Mouse (Mus musculus): ENCODE data around the gene Vamp2. TPM values are rescaled to one million over a fixed set of nuclear protein-coding genes. Genes with fewer than 3 reads are reported as not detected.

Gene Vamp2
- polyA plus RNA-seq, 1 experiment from 2014 or later: 95.9 TPM

DNA sequence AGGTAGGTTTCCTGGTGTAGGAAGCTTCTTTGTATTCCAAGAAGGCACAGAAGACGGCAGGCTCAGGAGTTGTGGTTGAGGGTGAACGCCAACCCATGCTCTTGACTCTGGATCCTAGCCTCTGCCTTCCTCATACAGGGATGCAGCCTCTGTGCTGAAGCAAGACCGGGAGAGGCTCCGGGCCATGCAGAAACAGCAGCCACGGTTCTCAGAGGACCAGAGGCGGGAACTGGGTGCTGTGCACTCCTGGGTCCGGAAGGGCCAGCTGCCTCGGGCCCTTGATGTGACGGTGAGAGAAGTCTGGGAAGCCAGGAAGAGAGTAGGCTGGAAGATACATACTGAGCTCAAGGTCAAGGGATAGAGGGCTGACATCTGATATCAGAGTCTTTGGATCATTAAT lies 19.9 kb downstream of the Vamp2 start:
- H3K36me3 ChIP-seq (ENCODE audit: control insufficient read depth, insufficient read depth, low read length): peaks cover 5% of the 10 kb centered on the region; the same call in 1 of the 2 replicates
- no peaks in the 10 kb centered on the region for H3K9me3 ChIP-seq (ENCODE audit: control insufficient read depth, low read length)
- ATAC-seq (replicated peaks; ENCODE audit: low FRiP score) (no peak), DNase-seq (ENCODE audit: low spot score) (no peak)
- no peaks in the 10 kb centered on the region for H3K4me1 ChIP-seq (replicated peaks; ENCODE audit: control insufficient read depth, insufficient read depth, low read length)
- H3K27ac ChIP-seq (ENCODE audit: low read depth, low read length): no peak overlapping the region
- no peak overlapping the region for H3K4me2 ChIP-seq (ENCODE audit: low read depth, low read length, severe bottlenecking)
- 94% methylated on average over 9 of the region's 9 CpGs for WGBS
- no peak overlapping the region for H3K9ac ChIP-seq (ENCODE audit: low read length)
- no peaks in the 10 kb centered on the region for H3K27me3 ChIP-seq (ENCODE audit: control insufficient read depth, insufficient read depth, low read length)
- no peak overlapping the region for H3K4me3 ChIP-seq (ENCODE audit: low read depth, low read length)

DNA sequence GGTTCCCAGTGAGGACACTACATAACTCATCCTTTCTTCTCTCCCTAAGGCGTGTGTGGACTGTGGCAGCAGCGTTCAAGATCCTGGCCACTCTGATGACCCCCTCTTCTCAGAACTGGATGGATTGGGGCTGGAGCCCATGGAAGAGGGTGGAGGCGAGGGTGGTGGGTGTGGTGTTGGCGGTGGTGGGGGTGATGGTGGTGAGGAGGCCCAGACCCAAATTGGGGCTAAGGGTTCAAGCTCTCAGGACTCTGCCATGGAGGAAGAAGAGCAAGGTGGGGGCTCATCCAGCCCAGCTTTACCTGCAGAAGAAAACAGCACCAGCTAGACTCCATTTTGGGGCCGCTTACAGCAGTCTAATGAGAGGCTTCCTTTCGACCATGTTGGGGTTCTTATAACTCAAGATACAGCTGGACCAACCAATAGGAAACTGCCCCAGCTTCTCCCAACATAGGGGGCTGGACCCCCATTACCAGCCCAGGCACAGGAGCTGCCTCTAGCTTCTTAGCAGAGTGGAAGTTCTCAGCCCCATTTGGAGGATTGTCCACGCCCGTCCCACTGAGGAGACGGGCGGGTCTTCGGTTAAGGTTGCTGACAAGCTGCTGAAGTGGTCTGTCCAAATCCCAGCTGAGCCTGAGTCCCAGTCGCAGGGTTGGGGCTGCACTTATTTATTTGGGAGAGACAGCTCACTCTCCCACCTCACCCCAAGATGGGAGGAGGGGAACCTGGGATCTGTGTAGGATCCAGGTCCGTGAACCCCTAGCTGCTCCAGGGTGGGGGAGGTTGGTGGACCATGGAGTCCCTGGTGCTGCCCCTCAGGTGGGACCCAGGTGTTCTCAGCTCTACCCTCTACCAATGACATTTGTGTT lies 21.0 kb downstream of the Vamp2 start:
- DNase-seq (ENCODE audit: low spot score) (no peak), ATAC-seq (replicated peaks; ENCODE audit: low FRiP score) (no peak)
- WGBS: 79% methylated on average over 13 of the region's 13 CpGs
- Histone ChIP-seq H3K4me1 (replicated peaks; ENCODE audit: control insufficient read depth, insufficient read depth, low read length) (no peaks in the 10 kb centered on the region), H3K27me3 (ENCODE audit: control insufficient read depth, insufficient read depth, low read length) (no peaks in the 10 kb centered on the region), H3K27ac (ENCODE audit: low read depth, low read length) (no peak overlapping the region), H3K36me3 (ENCODE audit: control insufficient read depth, insufficient read depth, low read length) (peaks cover 3% of the 10 kb centered on the region; the same call in 1 of the 2 replicates), H3K9me3 (ENCODE audit: control insufficient read depth, low read length) (no peaks in the 10 kb centered on the region), H3K4me2 (ENCODE audit: low read depth, low read length, severe bottlenecking) (no peak overlapping the region), H3K4me3 (ENCODE audit: low read depth, low read length) (no peak overlapping the region), H3K9ac (ENCODE audit: low read length) (no peak overlapping the region)

DNA sequence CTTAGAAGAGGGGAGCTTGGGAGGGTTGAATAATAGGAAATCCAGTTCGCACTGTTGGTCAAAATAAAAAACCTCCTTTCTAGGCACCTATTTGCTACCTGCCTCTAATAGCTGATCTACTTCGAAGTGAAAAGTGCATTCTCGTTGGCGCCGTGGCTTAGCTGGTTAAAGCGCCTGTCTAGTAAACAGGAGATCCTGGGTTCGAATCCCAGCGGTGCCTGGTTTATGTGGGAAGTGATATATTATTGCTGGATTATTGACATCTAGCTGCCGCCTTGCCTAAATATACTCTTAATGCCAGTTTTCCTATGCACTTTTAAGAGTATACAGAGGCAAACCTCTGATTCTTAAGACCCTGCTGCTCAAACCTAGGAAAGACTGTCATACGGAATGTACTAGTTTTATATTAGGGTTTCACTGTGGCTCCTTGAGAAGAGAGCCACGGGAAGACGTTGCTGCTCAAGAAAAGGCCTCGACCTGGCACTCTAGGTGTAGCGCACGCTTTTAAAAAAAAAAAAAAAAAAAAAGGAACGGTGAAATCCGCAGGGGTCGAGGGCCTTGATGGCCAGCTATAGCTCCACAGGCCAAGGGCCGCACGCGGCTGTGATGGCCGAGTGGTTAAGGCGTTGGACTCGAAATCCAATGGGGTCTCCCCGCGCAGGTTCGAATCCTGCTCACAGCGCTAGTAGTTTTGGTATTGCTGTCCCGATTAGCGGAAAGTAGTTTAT lies 22.2 kb downstream of the Vamp2 start:
- ATAC-seq (replicated peaks; ENCODE audit: low FRiP score) (peak; percentile 71), DNase-seq (ENCODE audit: low spot score) (peak; percentile 98)
- peak overlapping the region; percentile 40 for H3K4me2 ChIP-seq (ENCODE audit: low read depth, low read length, severe bottlenecking)
- peak overlapping the region; percentile 47 for H3K9ac ChIP-seq (ENCODE audit: low read length)
- peaks cover 2% of the 10 kb centered on the region; the same call in 1 of the 2 replicates for H3K36me3 ChIP-seq (ENCODE audit: control insufficient read depth, insufficient read depth, low read length)
- H3K27me3 ChIP-seq (ENCODE audit: control insufficient read depth, insufficient read depth, low read length): no peaks in the 10 kb centered on the region; the same call in 1 of the 2 replicates
- H3K4me1 ChIP-seq (replicated peaks; ENCODE audit: control insufficient read depth, insufficient read depth, low read length): no peaks in the 10 kb centered on the region
- peak overlapping the region; percentile 46 for H3K4me3 ChIP-seq (ENCODE audit: low read depth, low read length)
- no peaks in the 10 kb centered on the region for H3K9me3 ChIP-seq (ENCODE audit: control insufficient read depth, low read length)
- under 1% methylated on average over 30 of the region's 30 CpGs for WGBS
- H3K27ac ChIP-seq (ENCODE audit: low read depth, low read length): no peak overlapping the region

DNA sequence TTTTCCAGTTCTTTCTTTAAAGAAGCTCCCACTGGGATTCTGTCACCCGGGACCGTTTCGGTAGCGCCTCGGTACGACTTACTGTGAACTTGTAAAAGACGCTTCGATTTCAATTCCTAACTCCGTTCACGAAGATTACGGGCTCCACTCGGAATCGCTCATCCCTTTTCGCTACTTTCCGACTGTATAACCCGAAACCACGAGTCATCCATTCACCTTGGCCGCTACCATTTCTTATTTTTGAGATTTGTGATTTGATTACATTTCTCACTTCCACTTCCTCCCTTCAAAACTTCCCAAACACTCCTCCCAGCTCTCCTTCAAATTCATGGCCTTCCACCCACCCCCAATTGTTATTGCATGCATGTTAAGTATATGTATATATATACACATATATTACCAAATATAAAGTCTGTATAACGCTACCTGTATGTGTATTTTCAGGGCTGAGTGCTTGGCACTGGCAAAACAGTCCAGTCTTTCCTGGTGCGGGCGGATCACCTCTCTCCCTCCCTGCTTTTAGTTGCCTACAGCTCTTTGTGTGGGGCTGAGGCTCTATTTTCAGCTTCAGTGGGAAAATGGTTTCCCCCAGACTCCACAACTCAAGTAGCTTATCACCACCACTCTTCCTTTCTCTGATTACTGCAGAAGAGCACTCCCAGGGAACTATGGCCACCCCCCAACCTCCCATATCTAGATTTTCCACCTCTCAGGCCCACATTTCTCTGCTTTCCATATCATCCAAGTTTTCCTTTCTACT lies 22.9 kb downstream of the Vamp2 start:
- Histone ChIP-seq H3K9me3 (ENCODE audit: control insufficient read depth, low read length) (no peaks in the 10 kb centered on the region), H3K36me3 (ENCODE audit: control insufficient read depth, insufficient read depth, low read length) (peaks cover 2% of the 10 kb centered on the region; the same call in 1 of the 2 replicates), H3K4me3 (ENCODE audit: low read depth, low read length) (peak overlapping the region; percentile 46), H3K4me1 (replicated peaks; ENCODE audit: control insufficient read depth, insufficient read depth, low read length) (no peaks in the 10 kb centered on the region), H3K27me3 (ENCODE audit: control insufficient read depth, insufficient read depth, low read length) (no peaks in the 10 kb centered on the region; the same call in 1 of the 2 replicates), H3K27ac (ENCODE audit: low read depth, low read length) (no peak overlapping the region), H3K9ac (ENCODE audit: low read length) (peak overlapping the region; percentile 47), H3K4me2 (ENCODE audit: low read depth, low read length, severe bottlenecking) (peak overlapping the region; percentile 40)
- WGBS: 3% methylated on average over 21 of the region's 21 CpGs
- DNase-seq (ENCODE audit: low spot score): no peak
- ATAC-seq (replicated peaks; ENCODE audit: low FRiP score): no peak

DNA sequence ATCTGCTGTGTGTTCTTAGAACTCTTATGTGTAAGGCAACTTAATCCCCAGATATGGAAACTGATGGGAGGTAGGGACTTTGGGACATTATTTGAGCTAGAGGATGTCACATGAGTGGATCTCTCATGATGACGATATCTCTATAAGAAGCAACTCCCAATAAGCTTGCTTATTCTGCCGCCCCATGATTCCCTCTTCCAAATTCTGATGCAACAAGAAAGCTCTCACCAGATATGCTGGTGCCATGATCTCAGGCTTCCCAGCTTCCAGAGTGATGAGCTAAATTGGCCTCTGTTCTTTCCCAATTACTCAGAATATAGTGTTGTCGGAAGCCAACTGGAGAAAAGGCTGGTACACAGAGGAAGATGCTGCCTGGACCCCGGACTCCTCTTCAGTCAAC lies 23.6 kb downstream of the Vamp2 start:
- Histone ChIP-seq H3K4me2 (ENCODE audit: low read depth, low read length, severe bottlenecking) (peak overlapping the region; percentile 40; the same call in 1 of the 2 replicates), H3K36me3 (ENCODE audit: control insufficient read depth, insufficient read depth, low read length) (peaks cover 2% of the 10 kb centered on the region; the same call in 1 of the 2 replicates), H3K27me3 (ENCODE audit: control insufficient read depth, insufficient read depth, low read length) (peaks cover 3% of the 10 kb centered on the region; the same call in 1 of the 2 replicates), H3K9me3 (ENCODE audit: control insufficient read depth, low read length) (no peaks in the 10 kb centered on the region), H3K4me1 (replicated peaks; ENCODE audit: control insufficient read depth, insufficient read depth, low read length) (no peaks in the 10 kb centered on the region; the same call in 1 of the 2 replicates), H3K4me3 (ENCODE audit: low read depth, low read length) (no peak overlapping the region), H3K9ac (ENCODE audit: low read length) (no peak overlapping the region), H3K27ac (ENCODE audit: low read depth, low read length) (no peak overlapping the region)
- 63% methylated on average over 4 of the region's 4 CpGs for WGBS
- ATAC-seq (replicated peaks; ENCODE audit: low FRiP score) (no peak), DNase-seq (ENCODE audit: low spot score) (no peak)

DNA sequence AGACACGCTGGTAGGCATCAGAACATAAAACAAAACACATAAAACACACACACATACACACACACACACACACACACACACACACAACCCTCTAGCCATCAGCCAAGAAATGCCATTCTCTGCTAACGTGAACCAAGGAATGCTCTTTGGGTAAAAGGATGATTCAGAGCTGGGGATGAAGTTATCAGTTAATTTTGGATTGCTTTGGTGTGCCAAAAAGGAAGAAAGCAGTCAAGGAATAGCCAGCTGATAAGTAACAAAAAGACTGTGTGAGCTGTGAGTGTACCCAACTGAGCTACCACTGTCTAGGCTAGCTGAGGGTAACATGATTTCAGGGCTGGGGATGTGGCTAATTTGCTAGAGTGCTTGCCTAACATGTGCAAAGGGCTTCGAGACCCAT lies 25.7 kb downstream of the Vamp2 start:
- H3K36me3 ChIP-seq (ENCODE audit: control insufficient read depth, insufficient read depth, low read length): no peaks in the 10 kb centered on the region
- H3K9ac ChIP-seq (ENCODE audit: low read length): no peak overlapping the region
- H3K9me3 ChIP-seq (ENCODE audit: control insufficient read depth, low read length): no peaks in the 10 kb centered on the region
- H3K27ac ChIP-seq (ENCODE audit: low read depth, low read length): no peak overlapping the region
- no peak overlapping the region for H3K4me3 ChIP-seq (ENCODE audit: low read depth, low read length)
- no peak for ATAC-seq (replicated peaks; ENCODE audit: low FRiP score)
- no peak for DNase-seq (ENCODE audit: low spot score)
- H3K27me3 ChIP-seq (ENCODE audit: control insufficient read depth, insufficient read depth, low read length): peaks cover 4% of the 10 kb centered on the region; the same call in 1 of the 2 replicates
- peaks cover 6% of the 10 kb centered on the region; the same call in 1 of the 2 replicates for H3K4me1 ChIP-seq (replicated peaks; ENCODE audit: control insufficient read depth, insufficient read depth, low read length)
- H3K4me2 ChIP-seq (ENCODE audit: low read depth, low read length, severe bottlenecking): no peak overlapping the region
- 80% methylated on average over 3 of the region's 3 CpGs for WGBS

DNA sequence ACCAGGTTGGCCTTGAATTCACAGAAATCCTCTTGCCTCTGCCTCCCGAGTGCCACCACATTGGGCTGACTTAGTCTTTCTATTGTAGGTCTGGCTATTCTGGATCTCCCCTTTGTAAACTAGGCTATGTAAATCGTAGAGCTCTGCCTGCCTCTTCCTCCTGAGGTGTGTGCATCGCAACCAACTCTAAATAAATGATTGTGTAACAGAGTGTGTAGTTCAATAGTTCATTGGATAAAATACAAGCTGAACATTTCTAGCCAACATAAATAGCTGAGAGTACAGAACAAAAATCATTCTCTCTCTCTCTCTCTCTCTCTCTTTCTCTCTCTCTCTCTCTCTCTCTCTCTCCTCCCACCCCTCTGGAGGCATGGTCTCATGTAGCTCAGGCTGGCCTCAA lies 26.3 kb downstream of the Vamp2 start:
- H3K4me2 ChIP-seq (ENCODE audit: low read depth, low read length, severe bottlenecking): no peak overlapping the region
- peaks cover 4% of the 10 kb centered on the region; the same call in 1 of the 2 replicates for H3K27me3 ChIP-seq (ENCODE audit: control insufficient read depth, insufficient read depth, low read length)
- H3K9ac ChIP-seq (ENCODE audit: low read length): no peak overlapping the region
- H3K9me3 ChIP-seq (ENCODE audit: control insufficient read depth, low read length): no peaks in the 10 kb centered on the region
- DNase-seq (ENCODE audit: low spot score): no peak
- no peak for ATAC-seq (replicated peaks; ENCODE audit: low FRiP score)
- H3K27ac ChIP-seq (ENCODE audit: low read depth, low read length): no peak overlapping the region
- no peak overlapping the region for H3K4me3 ChIP-seq (ENCODE audit: low read depth, low read length)
- H3K36me3 ChIP-seq (ENCODE audit: control insufficient read depth, insufficient read depth, low read length): no peaks in the 10 kb centered on the region
- H3K4me1 ChIP-seq (replicated peaks; ENCODE audit: control insufficient read depth, insufficient read depth, low read length): peaks cover 10% of the 10 kb centered on the region
- WGBS: 80% methylated on average over 3 of the region's 3 CpGs

DNA sequence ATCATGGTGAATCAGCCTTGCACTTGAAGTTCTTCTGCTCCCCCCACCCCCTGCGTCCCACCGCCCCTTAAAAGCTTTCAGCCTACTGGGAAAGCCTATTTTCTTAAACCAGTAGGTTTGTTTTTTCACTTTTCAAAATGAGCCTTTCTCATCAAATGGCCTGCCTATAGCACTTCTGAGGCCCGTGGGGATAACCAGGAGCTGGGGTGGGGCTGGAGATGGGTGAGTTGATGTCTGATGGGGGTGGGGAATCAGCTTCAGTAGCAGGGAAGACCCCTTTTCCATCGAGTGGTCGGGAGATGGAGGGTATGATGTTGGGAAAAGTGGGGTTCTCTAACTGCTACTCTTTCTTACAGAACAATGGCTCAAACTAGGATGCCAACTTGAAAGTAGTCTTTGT lies 28.6 kb downstream of the Vamp2 start:
- peaks cover 29% of the 10 kb centered on the region for H3K4me1 ChIP-seq (replicated peaks; ENCODE audit: control insufficient read depth, insufficient read depth, low read length)
- WGBS: 57% methylated on average over 5 of the region's 5 CpGs

More for the DNA sequence above, 28.6 kb downstream of the Vamp2 start:
- Histone ChIP-seq H3K36me3 (ENCODE audit: control insufficient read depth, insufficient read depth, low read length) (no peaks in the 10 kb centered on the region; the same call in 1 of the 2 replicates), H3K27ac (ENCODE audit: low read depth, low read length) (no peak overlapping the region), H3K4me2 (ENCODE audit: low read depth, low read length, severe bottlenecking) (peak overlapping the region; percentile 97; the same call in 1 of the 2 replicates), H3K27me3 (ENCODE audit: control insufficient read depth, insufficient read depth, low read length) (peaks cover 13% of the 10 kb centered on the region), H3K9ac (ENCODE audit: low read length) (no peak overlapping the region), H3K9me3 (ENCODE audit: control insufficient read depth, low read length) (no peaks in the 10 kb centered on the region), H3K4me3 (ENCODE audit: low read depth, low read length) (no peak overlapping the region)
- no peak for DNase-seq (ENCODE audit: low spot score)
- no peak for ATAC-seq (replicated peaks; ENCODE audit: low FRiP score)
